Mouse (Mus musculus) kidney, postnatal 25 days (tissue): Measurements from ENCODE around the gene Gm45140.
A peak's percentile ranks its signal among the peaks of the same experiment; 100 is the strongest.

Experiments used
- DNase-seq, 2 experiments: peaks; one replicate each; pipeline ENCODE4 v3.0.0; 2021; ENCODE audit warnings: mixed read lengths in 2 of 2

Gene Gm45140

GRCm38 (mm10) chr6:87796251-87796880, 39.2 kb downstream of the Gm45140 start:
- DNase-seq = peak in 1 of 2 experiments; percentile 14

- peak in 1 of 2 experiments; percentile 33 for DNase-seq
Observed at GRCm38 (mm10) chr6:87795385-87796150, 40.0 kb downstream of the Gm45140 start.

- DNase-seq = peak in 1 of 2 experiments; percentile 31
Observed at GRCm38 (mm10) chr6:87793821-87794510, 41.6 kb downstream of the Gm45140 start.

GRCm38 (mm10) chr6:87791826-87792225, 43.8 kb downstream of the Gm45140 start:
- peak in 1 of 2 experiments; percentile 22 for DNase-seq

GRCm38 (mm10) chr6:87790779-87791480, 44.7 kb downstream of the Gm45140 start:
- DNase-seq = peak; percentile 52 to 76

GRCm38 (mm10) chr6:87789791-87790190, 45.8 kb downstream of the Gm45140 start:
- DNase-seq = no peak

GRCm38 (mm10) chr6:87788896-87789587, 46.6 kb downstream of the Gm45140 start:
- peak; percentile 59 to 85 for DNase-seq

- no peak for DNase-seq
Observed at GRCm38 (mm10) chr6:87788266-87788895, 47.2 kb downstream of the Gm45140 start.

- DNase-seq = no peak
Observed at GRCm38 (mm10) chr6:87787108-87787890, 48.3 kb downstream of the Gm45140 start.

- DNase-seq = no peak
Observed at GRCm38 (mm10) chr6:87786621-87787020, 49.0 kb downstream of the Gm45140 start.

- no peak for DNase-seq
Observed at GRCm38 (mm10) chr6:87784033-87784432, 51.6 kb downstream of the Gm45140 start.

GRCm38 (mm10) chr6:87780546-87781301, 54.9 kb downstream of the Gm45140 start:
- no peak for DNase-seq

GRCm38 (mm10) chr6:87779174-87780165, 56.1 kb downstream of the Gm45140 start:
- DNase-seq = peak in 1 of 2 experiments; percentile 27

GRCm38 (mm10) chr6:87778294-87779173, 57.1 kb downstream of the Gm45140 start:
- peak; percentile 35 to 68 for DNase-seq

GRCm38 (mm10) chr6:87777842-87778241, 57.8 kb downstream of the Gm45140 start, which contains the start of gene Gp9:
Gp9 (plus strand) TSS chr6:87778072.
- DNase-seq = no peak

GRCm38 (mm10) chr6:87776663-87777062, 58.9 kb downstream of the Gm45140 start:
- DNase-seq = no peak

GRCm38 (mm10) chr6:87775588-87776245, 59.9 kb downstream of the Gm45140 start:
- DNase-seq = no peak
